Mouse (Mus musculus) liver, embryonic 11.5 days (tissue): ENCODE data around the gene Slc25a14. TPM values are rescaled to one million over a fixed set of nuclear protein-coding genes. Genes with fewer than 3 reads are reported as not detected.

Experiments used
- ATAC-seq: fragments of 200-750 bp; cut with Nextera tagmentation; replicated peaks from 2 replicates; pipeline ENCODE4 v1.8.0; 2017; ENCODE audit warnings: moderate number of reproducible peaks, mild to moderate bottlenecking, moderate TSS enrichment, moderate library complexity; ENCODE audit not compliant: low FRiP score
- DNase-seq: peaks from one replicate; pipeline ENCODE4 v3.0.0-alpha.2; 2017; ENCODE audit warnings: low spot score
- H3K27ac ChIP-seq: fragments of 300-500 bp; sonication (generic); 2 replicates; pipeline ENCODE4 v1.5.1; 2014; ENCODE audit warnings: mild to moderate bottlenecking, low read depth, low read length, control low read depth
- H3K27me3 ChIP-seq: fragments of 300-500 bp; sonication (generic); replicated peaks from 2 replicates; pipeline ENCODE4 v1.6.1; 2014; ENCODE audit warnings: low read length, mixed read lengths; ENCODE audit not compliant: control insufficient read depth, insufficient read depth
- H3K36me3 ChIP-seq: fragments of 300-500 bp; sonication (generic); 2 replicates; pipeline ENCODE4 v1.6.1; 2014; ENCODE audit warnings: mild to moderate bottlenecking, low read length, moderate library complexity, mixed read lengths; ENCODE audit not compliant: control insufficient read depth, insufficient read depth
- H3K4me1 ChIP-seq: fragments of 300-500 bp; sonication (generic); replicated peaks from 2 replicates; pipeline ENCODE4 v1.6.1; 2014; ENCODE audit warnings: low read length, mixed read lengths; ENCODE audit not compliant: control insufficient read depth, insufficient read depth
- H3K4me2 ChIP-seq: fragments of 300-500 bp; sonication (generic); 2 replicates; pipeline ENCODE4 v1.6.1; 2014; ENCODE audit warnings: mild to moderate bottlenecking, control low read depth, moderate library complexity
- H3K4me3 ChIP-seq: fragments of 300-500 bp; sonication (generic); 2 replicates; pipeline ENCODE4 v1.5.1; 2014; ENCODE audit warnings: low read depth, low read length, control low read depth
- H3K9ac ChIP-seq: fragments of 300-500 bp; sonication (generic); 2 replicates; pipeline ENCODE4 v1.6.1; 2014; ENCODE audit warnings: low read depth, low read length, control low read depth
- H3K9me3 ChIP-seq: fragments of 300-500 bp; sonication (generic); 2 replicates; pipeline ENCODE4 v1.6.1; 2016; ENCODE audit warnings: low read length, inconsistent platforms, mixed read lengths; ENCODE audit not compliant: control insufficient read depth
- WGBS: fragments of 180-500 bp; shearing (Covaris S2); extraction: QIAGEN DNeasy Blood & Tissue Kit; methylation state at CpG from one replicate; pipeline ENCODE4 v1.1.7; 2014; 5-methylcytosine and 5-hydroxymethylcytosine counted together
- microRNA-seq: library from miRNA; unstranded; fragments of <30 nt; microRNA quantifications from one replicate; pipeline ENCODE4, GENCODE M21; 2017; ENCODE audit warnings: borderline number of aligned reads
- polyA plus RNA-seq: library from polyadenylated mRNA; unstranded; fragments of >200 nt; fragmentation: Nextera tagmentation; extraction: Ambion mirVana; gene quantifications from 2 replicates; pipeline ENCODE4 v1.2.1, GENCODE M21; 2014

Gene Slc25a14
- polyA plus RNA-seq, 1 experiment from 2014 or later = 10.6 TPM

GRCm38 (mm10) chrX:48694864-48695371 lies 71.7 kb downstream of the Slc25a14 start, which contains the start of gene Rbmx2:
Rbmx2 (plus strand) TSS chrX:48695004.
- H3K9me3 ChIP-seq = no peaks in the 10 kb centered on the region
- peak within 1 kb of the TSS; percentile 74 for H3K27ac ChIP-seq
- H3K4me2 ChIP-seq = peak within 1 kb of the TSS; percentile 78
- no peaks in the 10 kb centered on the region for H3K27me3 ChIP-seq
- peak within 1 kb of the TSS; percentile 67 for H3K9ac ChIP-seq
- ATAC-seq = peak; percentile 97
- DNase-seq = peak; percentile 80
- no peaks in the 10 kb centered on the region for H3K36me3 ChIP-seq
- WGBS = 7% methylated on average over 41 of the region's 42 CpGs
- H3K4me3 ChIP-seq = peak within 1 kb of the TSS; percentile 61
- no peaks in the 10 kb centered on the region for H3K4me1 ChIP-seq

GRCm38 (mm10) chrX:48709701-48710100 lies 86.5 kb downstream of the Slc25a14 start:
- Histone ChIP-seq H3K27ac (no peak overlapping the region), H3K9me3 (no peaks in the 10 kb centered on the region), H3K36me3 (no peaks in the 10 kb centered on the region; the same call in 1 of the 2 replicates), H3K4me2 (no peak overlapping the region), H3K9ac (no peak overlapping the region), H3K27me3 (no peaks in the 10 kb centered on the region), H3K4me1 (no peaks in the 10 kb centered on the region), H3K4me3 (no peak overlapping the region)
- no peak for ATAC-seq
- no peak for DNase-seq
- WGBS = 92% methylated on average over 10 of the region's 10 CpGs

Small RNAs within 50 kb of the gene (microRNA-seq; reads per million reads assigned to microRNA genes)
- gene Gm27828 = not detected

Other genes with a start within 250 kb of the Slc25a14 start
- gene Elf4, start 160.3 kb upstream of the Slc25a14 start, polyA plus RNA-seq = 7.8 and 9.5 TPM in 2 replicates
- gene Aifm1, start 109.8 kb upstream of the Slc25a14 start, polyA plus RNA-seq = 98.6 and 102 TPM in 2 replicates
- gene Rab33a, start 104.1 kb upstream of the Slc25a14 start, polyA plus RNA-seq = 1.6 and 3.3 TPM in 2 replicates
- 10.7 and 11.9 TPM in 2 replicates for gene Zfp280c, start 28.9 kb upstream of the Slc25a14 start, polyA plus RNA-seq
- 0.07 TPM in 1 of 2 replicates, not detected in the other for gene Gpr119, start 51.1 kb downstream of the Slc25a14 start, polyA plus RNA-seq
- 20.4 and 24.5 TPM in 2 replicates for gene Rbmx2, start 71.6 kb downstream of the Slc25a14 start, polyA plus RNA-seq